Mouse (Mus musculus) adrenal gland, adult (tissue): Measurements from ENCODE around the gene Yy1.

Experiments used
- DNase-seq, 2 experiments: peaks; one replicate each; pipeline ENCODE4 v3.0.0; 2022 to 2023; ENCODE audit warnings: low spot score in 1 of 2; ENCODE audit not compliant: inconsistent age in 2 of 2

Yy1 gene

GRCm38 (mm10) chr12:108766866-108767265 lies 25.9 kb upstream of the Yy1 start:
- DNase-seq = no peak

- DNase-seq = no peak
Measured at GRCm38 (mm10) chr12:108768196-108768854, 24.4 kb upstream of the Yy1 start.

GRCm38 (mm10) chr12:108780108-108780877 lies 12.5 kb upstream of the Yy1 start:
- no peak for DNase-seq

GRCm38 (mm10) chr12:108785161-108785560 lies 7.6 kb upstream of the Yy1 start:
- no peak for DNase-seq

- DNase-seq = no peak
Measured at GRCm38 (mm10) chr12:108787329-108787728, 5.4 kb upstream of the Yy1 start.

- DNase-seq = peak; percentile 84 to 91
Measured at GRCm38 (mm10) chr12:108792152-108792545, 624 bp upstream of the Yy1 start.

GRCm38 (mm10) chr12:108793453-108793941 lies 724 bp downstream of the Yy1 start:
- peak; percentile 71 to 82 for DNase-seq

GRCm38 (mm10) chr12:108794078-108794711 lies 1.4 kb downstream of the Yy1 start:
- peak; percentile 91 to 94 for DNase-seq

- DNase-seq = no peak
Measured at GRCm38 (mm10) chr12:108794979-108795537, 2.3 kb downstream of the Yy1 start.

GRCm38 (mm10) chr12:108801613-108802012 lies 8.8 kb downstream of the Yy1 start:
- no peak for DNase-seq

- peak in 1 of 2 experiments; percentile 73 for DNase-seq
Measured at GRCm38 (mm10) chr12:108804388-108804787, 11.6 kb downstream of the Yy1 start.

GRCm38 (mm10) chr12:108808465-108808864 lies 15.7 kb downstream of the Yy1 start:
- DNase-seq = peak; percentile 72 to 90

GRCm38 (mm10) chr12:108809771-108810170 lies 17.0 kb downstream of the Yy1 start:
- DNase-seq = peak in 1 of 2 experiments; percentile 72

GRCm38 (mm10) chr12:108810309-108810708 lies 17.5 kb downstream of the Yy1 start:
- no peak for DNase-seq

- peak in 1 of 2 experiments; percentile 85 for DNase-seq
Measured at GRCm38 (mm10) chr12:108811133-108811532, 18.4 kb downstream of the Yy1 start.

GRCm38 (mm10) chr12:108812463-108812862 lies 19.7 kb downstream of the Yy1 start:
- DNase-seq = peak in 1 of 2 experiments; percentile 46

- no peak for DNase-seq
Measured at GRCm38 (mm10) chr12:108814470-108814869, 21.7 kb downstream of the Yy1 start.

- DNase-seq = no peak
Measured at GRCm38 (mm10) chr12:108816569-108816968, 23.8 kb downstream of the Yy1 start.

- DNase-seq = no peak
Measured at GRCm38 (mm10) chr12:108820461-108820860, 27.7 kb downstream of the Yy1 start.

- DNase-seq = no peak
Measured at GRCm38 (mm10) chr12:108823036-108823435, 30.3 kb downstream of the Yy1 start.

- DNase-seq = no peak
Measured at GRCm38 (mm10) chr12:108824225-108824874, 31.6 kb downstream of the Yy1 start.
